Mouse (Mus musculus) embryo, embryonic 10 days (tissue): ENCODE measurements around the gene Nod2.
"Not testable (repeated sequence)": the region's sequence is repeated elsewhere in the genome, so short reads cannot be mapped to it uniquely, and the experiment has no call there.

Source experiments
- DNase-seq: peaks from one replicate; pipeline ENCODE4 v3.0.0-alpha.2; 2015; ENCODE audit warnings: low spot score

Gene Nod2

DNA sequence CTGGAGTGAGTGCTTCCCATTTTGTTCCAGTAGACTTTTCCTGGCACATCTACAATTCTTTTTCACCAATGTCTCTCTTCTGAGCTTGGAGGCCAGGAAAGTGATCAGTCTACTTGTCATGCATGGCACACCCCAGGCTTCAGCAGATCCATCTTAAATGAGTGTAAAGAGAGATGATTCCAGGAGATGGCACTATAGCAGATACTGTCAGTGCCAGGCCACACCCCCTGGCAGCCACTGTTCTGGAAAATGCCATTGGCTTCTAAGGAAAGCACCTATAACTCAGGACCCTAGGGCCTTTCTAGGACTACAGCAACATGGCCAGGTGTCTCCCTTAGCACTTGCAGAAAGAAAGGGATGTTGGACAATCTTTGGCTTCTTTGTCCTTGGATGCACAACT, 16.0 kb upstream of the Nod2 start:
- DNase-seq, result no peak

DNA sequence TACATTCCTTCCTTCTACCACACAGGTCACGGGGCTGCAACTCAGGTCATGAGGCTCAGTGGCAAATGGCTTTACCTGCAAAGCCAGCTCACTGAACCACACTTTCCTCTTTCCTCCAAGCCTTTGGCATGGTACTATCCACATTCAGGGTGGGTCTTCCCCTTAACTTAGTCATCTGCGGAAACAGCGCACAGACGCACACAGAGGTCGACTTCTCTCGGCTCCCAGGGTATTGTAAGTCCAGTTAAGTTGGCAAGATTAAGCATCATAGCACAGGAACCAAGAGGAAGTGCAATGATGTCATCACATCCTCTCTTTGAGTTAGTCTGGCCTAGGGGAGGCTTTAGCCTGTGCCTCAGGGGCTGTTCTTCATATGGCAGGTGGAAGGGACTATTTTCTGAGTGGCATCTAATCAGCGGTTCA, 13.8 kb upstream of the Nod2 start:
- DNase-seq, result no peak

DNA sequence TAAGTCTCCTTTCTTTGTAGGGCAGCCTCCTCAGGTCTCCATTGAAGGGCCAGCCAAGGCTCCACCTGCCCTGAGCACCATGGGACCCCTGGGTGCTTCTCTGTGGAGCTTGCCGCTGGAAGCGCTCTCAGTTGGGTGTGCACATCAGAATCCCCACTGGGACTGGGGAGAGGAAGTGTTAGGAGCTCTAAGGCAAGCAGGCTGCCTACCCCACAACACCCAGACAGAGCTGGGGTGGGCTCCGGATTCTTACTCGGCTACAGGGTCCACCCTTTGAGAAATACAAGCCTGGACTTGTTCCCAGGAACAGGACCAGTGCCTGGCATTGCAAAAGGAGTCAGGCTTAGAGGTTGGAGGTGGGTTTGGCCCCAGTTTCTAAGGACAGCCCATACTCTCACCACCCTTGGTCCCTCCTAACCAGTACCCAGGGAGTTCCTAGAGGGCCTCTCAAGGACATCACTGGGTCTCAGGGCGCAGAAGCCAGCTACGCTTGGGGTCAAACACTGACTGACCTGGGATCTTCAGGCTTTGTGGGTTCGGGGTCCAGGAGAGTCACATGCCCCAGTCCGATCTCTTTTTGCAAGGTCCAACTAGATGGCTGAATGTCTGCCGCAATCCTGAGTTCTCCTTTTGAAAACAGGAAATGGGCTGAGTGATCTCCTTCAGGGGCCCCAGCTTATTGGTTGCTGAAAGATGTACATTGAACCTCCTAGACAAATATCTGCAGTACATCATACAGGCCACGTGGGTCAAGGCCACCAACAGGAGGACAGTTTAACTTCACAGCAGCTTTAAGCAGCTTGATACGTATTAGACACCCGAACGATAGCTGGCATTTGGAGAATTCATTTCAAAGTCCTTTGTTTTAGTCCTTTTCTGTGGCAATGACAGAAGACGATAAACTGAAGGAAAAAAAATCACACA, 11.4 kb upstream of the Nod2 start, which contains the start of gene Snx20:
TSS of gene Snx20 (minus strand) at position 655 of the 924 bp plus-strand sequence.
- no peak for DNase-seq

DNA sequence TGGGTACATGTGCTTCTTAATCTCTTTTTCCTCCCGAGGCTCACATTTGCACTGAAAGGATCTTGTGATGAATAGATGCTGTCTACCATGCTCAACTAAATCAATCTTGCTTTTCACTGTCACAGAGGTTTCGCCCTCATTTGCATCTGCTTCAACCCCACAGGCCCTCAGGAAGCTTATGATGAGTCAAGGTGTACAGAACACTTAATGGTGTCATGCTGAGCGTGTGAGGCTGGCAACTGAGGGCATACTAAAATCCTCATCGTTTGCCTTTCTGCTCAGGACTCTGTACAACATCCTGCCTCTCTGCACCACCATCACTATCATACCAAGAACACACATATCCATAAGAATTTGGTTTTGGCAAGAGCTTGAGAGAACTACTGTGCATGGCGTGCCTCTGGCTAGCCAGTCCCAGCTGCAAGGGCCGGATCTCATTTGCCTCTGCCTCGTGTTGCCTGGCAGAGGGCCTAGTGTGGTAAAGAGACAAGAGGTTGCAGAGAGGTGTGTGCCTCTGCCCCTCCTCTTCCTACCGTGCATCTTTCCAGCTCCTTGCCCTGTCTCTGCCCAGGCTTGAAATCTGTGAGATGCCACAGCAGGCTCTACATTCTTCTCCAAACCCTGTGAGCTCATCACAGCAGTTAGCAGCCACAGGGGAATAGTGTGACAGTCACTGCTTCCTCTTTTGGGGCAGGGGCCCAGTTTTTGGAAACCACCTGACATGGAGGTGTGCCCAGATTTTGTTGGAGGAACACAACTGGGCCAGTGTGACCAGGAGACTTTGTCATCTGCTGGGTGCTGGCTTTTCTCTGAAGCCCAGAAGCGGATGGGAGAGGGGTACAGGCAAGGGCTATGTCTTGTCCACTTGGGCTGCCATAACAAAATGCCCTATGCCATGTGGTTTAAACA, 9.8 kb upstream of the Nod2 start:
- no peak for DNase-seq

DNA sequence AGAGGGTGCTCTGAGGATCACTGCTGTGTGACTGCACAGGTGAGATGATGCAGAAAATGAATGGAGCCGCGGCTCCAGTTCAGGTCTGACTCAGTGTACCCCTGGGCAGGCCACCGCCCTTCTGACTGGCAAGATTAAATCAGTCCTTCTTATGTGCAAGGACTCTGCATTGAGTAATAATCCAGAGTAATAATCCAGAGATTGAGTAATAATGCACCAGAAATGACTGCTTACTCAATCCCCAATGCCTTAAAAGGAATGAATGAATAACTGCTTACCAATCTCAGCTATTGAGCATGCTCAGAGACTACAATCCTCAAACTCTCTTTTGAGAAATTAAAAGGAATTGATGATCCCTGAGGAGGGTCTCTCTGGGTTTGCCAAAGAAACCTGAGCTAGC, 8.2 kb upstream of the Nod2 start:
- no peak for DNase-seq

DNA sequence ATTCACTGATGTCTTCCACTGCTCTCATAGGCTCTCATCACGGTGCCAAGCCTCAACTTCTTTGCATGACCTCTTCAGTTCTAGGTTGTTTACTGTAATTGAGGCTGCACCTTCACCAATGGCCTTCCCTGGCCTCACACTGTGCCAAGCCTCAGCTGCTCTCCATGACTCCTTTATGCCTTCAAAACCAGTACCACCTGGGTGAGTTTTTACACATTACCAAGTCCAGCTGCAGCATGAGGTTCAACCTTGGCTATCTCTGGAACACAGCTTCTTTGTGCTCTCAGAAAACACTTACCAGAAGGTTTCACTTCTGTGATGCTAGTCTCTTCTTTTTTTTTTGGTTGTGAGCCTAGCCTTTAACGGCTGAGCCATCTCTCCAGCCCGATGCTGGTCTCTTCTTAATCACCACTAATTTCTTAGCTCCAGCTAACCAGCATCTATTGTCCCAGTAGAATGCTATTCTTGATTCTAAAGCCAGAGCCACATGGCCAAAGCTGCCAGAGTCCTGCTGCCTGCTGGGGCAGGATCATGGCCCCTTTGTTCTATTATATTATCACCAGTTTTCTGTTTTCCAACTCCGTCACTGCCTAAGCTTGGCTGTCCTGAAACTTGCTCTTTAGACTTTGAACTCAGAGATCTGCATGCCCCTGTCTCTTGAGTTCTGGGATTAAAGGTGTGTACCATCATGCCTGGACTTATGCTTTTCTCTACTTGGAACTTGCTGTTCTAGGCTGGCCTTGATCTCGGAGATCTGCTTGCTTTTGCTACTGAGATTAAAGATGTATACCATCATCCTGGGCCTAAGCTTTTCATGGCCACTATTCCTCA, 4.2 kb upstream of the Nod2 start:
- no peak for DNase-seq

DNA sequence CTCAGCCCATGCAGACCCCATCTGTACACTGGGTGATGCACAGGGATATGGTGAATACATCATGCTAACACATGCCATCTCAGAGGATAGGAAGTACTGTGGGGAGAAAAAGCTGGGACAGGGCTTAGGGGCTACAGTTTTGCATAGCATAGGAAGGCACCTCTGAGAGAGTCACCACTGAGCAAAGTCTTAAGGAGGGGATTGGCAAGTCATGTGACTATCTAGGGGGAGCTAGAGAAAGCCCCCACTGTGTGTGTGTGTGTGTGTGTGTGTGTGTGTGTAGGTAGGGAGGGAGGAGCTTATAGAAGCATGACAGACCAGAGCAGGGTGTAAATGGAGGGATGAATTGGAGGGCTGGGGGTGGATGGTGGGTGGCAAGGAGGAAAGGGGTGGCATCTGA, 1.2 kb downstream of the Nod2 start:
- DNase-seq, result no peak

DNA sequence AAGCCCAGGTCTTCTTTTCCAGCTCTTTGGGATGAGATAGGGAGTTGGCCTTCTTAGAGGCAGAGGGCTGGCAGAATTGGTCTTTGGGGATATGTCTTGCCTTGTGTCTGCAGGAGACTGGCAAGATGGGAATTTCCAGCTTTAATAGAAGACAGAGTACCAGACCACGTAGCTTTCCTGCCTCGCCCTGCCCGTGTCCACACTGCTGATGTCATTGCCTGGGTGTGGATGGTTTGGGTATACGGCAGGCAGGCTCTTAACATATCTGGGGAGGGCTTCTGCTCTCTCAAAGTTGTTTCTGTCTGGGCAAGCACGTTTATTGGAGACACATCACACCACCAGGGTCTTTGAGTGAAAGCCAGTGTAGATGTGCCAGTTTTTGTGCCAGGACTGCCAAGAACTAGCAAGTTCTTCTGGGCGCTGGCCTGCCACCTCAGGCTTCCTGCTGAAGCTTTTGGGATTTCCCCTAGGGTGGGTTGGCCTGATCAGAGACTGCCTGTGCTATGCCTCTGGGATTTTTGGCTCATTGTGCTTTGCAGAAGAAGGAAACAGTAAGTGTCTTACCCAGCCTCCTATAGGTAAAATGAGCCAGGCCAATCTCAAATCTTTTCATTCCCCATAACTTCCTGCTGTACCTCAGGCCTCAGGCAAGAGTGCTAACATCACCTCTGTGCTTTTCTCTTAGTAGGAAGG, 3.0 kb downstream of the Nod2 start:
- no peak for DNase-seq

DNA sequence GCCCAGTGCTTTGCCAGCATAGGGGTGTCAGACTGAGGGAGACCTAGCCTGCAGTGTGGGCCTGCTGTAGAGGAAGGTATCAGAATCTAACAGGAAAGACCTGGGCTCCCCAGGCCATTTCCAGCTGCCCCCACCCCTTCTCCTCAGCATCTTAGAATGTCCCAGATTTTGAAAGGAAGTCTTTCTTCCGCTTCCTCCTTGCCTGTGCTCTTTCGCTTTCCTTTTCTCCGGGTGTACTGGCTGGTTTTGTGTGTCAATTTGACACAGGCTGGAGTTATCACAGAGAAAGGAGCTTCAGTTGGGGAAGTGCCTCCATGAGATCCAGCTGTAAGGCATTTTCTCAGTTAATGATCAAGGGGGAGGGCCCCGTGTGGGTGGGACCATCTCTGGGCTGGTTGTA, 4.0 kb downstream of the Nod2 start:
- not testable (repeated sequence) for DNase-seq

DNA sequence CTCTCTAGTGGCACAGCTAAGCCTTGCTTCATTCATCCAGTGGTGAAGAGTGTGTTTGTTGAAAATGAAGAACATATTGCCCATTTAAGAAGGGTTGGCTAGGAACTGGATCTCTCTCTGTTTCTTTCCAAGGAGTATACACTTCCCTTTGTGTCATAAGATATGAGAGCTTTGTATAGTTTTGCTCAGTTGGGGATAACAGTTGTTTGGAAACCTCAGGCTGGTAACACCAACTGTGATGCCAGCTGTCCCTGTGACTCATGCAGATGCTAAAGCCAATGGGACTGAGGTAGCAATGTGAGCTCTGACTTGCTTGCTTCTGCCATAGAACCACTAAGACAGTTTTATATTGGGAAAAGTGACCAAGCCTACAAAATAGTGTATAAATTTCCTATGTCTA, 8.2 kb downstream of the Nod2 start:
- no peak for DNase-seq

DNA sequence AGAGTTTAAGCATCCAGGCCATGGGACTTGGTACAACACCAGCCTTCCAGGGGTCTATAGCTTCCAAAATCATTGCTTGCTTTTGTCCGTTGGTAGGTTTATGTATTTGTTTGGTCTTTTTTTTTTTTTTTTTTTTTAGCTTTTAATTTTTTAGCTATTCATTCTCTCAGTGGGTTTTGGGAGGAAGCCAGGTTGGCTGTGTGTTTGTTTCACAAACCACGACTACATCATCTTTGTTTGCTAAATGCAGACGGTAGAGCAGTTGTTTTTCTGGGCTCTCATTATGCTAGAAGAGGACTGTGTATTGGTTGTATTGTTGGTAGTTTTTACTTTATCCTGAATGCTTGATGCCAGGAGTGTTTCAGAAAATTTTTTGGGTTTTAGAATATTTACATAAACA, 12.8 kb downstream of the Nod2 start:
- no peak for DNase-seq

DNA sequence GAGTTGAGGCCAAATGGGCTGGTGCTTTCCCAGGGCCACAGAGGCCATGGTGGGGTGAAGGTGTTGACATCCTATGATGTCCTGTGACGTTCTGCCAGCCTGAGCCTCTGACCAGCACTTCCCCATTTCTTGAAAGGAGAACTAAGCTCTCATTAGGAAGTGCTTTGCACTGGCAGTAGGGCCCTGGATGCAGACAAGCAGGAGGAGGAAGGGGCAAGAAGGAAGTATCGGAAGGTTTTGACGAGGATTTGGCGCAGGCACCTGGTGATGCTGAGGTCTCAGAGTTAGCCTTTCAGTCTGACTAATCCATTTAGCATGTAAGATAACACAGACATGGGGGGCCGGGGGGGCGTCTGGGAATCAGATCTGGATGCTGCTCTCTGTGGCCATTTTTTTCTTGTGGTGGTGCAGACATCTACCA, 15.3 kb downstream of the Nod2 start:
- no peak for DNase-seq

DNA sequence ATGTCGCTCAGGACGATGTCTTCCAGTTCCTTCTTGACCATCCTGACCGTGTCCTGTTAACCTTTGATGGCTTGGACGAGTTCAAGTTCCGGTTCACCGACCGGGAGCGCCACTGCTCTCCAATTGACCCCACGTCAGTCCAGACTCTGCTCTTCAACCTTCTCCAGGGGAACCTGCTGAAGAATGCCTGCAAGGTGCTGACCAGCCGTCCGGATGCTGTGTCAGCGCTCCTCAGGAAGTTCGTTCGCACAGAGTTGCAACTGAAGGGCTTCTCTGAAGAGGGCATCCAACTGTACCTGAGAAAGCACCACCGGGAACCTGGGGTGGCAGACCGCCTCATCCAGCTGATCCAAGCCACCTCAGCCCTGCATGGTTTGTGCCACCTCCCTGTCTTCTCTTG, 17.0 kb downstream of the Nod2 start:
- DNase-seq, result no peak

DNA sequence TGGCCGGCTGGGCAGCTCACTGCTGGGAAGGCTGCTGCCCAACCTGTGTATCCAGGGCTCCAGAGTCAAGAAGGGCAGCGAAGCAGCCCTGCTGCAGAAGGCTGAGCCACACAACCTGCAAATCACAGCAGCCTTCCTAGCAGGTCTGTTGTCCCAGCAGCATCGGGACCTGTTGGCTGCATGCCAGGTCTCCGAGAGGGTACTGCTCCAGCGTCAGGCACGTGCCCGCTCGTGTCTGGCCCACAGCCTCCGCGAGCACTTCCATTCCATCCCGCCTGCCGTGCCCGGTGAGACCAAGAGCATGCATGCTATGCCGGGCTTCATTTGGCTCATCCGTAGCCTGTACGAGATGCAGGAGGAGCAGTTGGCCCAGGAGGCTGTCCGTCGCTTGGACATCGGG, 17.8 kb downstream of the Nod2 start:
- DNase-seq, result no peak

DNA sequence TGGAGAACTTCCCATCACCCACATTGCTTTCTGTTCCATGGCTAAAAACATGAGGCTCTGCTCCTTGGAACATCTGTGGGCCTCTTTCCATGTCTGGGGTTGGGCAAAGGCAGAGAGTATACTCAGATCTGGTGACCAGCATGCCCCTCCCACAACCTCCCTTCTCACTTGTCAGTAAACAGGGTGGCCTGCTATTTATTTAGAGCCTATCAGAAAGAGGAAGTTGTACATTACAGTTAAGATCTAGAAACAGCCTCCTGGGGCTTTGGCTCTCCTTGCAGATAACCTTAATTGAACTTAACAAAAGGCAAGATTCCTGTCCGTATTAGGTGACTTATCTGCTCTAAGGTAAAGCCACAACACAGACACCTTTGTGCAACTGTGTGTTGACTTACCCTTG, 19.3 kb downstream of the Nod2 start:
- no peak for DNase-seq

DNA sequence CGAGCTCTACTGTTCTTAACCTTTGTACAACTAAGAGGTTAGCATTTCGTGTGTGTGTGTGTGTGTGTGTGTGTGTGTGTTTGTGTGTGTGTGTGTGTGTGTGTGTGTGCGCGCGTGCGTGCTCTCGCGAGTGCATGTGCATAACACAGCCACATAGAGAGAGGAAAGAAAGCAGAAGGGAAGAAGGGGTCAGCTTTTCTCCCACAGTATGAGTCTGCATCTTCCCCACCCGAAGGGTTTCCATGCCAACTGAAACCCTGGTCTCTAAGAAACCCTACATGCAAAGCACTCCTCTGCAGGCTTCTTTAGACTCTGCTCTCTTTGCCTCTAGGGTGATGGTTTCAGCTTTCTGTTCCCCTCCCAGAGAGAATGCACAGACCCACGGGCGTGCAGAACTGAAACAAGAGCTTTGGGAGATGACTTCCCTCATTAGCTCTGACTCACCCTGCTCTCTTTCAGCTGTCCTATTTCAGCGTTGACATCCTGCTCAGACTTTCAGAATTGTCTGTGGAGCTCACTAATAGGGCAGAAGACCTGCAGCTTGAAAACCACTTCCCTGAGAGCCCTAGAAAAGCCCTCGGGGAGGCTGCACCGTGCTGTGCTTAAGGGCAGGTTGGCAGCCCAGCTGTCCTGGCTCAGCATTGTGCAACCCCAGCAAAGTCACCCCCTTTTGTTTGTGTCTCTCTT, 21.4 kb downstream of the Nod2 start:
- DNase-seq, result no peak

DNA sequence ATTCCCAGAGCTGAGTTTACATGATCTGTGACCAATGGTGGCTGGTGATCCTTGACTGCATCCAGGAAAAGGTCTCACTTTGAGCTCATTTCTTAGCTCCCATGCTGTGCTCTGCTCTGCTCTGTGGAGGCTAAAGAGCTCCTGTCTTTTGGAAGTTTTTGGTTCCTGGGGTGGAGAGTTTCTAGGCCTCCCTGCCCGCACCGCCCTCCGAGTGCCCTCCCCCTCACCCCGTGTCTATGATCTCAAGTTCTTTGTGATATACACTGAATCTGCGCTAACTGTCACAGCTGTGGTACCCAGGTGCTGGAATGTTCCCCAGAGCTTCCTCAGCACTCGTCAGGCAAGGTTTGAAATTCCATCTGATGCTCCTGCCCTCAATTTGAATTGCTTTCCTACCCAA, 23.7 kb downstream of the Nod2 start:
- DNase-seq, result no peak

DNA sequence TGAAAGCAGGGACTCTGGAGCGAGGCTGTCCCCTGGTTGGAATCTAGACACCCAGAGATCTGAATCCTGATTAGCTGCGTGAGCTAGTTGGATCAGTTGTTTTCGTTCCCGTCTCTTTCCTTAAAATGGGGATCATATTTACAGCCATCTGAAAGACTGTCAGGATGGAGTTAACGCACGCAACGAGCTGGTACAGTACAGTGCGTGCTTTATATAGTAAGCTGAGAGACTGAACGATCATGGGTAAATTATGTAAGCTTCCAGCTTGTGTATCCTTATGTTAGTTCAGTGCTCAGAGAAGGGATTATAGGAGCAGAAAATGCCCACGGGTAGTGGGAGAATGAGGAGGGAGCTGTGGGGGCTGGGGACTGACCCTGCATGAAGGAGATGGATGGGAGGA, 24.5 kb downstream of the Nod2 start:
- no peak for DNase-seq

DNA sequence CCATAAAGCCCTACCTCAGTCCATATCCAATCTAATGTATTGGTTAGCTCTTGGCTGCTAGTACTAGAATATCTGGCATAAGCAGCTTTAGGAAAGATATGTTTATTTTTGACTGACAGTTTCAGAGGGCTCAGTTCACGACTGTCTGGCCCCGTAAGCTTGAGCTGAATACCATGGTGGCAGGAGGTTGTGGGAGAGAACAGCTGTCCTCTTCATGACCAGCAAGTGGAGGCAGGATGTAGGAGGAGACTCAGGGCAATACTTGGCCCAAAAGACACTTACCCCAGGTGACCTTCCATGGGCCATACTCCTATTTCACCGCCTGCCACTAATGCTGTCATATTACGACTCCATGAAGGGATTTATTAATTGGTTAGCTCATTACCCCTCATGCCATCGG, 26.7 kb downstream of the Nod2 start:
- no peak for DNase-seq

DNA sequence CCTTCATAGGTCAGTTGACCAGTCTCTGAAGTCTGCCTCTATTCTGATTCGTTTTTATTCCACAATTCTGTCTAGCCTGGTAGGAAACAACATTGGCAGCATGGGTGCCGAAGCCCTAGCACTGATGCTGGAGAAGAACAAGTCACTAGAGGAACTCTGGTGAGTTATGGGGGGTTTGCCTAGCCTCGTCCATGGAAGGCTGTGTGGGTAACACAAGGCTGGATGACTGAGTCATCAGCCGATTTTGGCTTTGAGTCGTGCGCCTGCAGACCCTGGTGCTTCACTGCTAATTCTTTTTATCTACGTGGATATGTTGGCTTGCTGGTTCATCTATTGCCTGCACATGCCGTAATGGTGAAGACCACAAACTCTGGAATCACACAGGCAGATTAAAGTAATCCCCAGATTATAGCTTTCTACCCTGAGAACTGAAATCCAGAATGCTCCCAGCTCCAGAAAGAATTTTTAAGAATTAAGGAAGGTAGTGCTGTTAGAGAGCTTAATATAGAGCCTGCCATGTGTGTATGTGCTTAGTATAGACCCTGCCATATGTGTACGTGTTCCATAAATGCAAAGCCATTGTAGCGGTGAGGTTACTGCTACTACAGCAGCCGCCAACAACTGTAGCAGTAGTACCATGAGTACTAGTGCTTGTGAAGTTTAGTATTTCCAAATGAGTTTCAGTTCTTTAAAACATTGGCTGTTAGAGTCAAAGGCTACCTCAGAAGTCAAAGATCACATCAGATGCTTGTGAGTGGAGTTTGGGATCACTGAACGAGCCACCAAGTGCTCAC, 28.5 kb downstream of the Nod2 start:
- DNase-seq, result no peak
